Mouse (Mus musculus): ENCODE data around the gene Ccdc189. TPM values are rescaled to one million over a fixed set of nuclear protein-coding genes. Genes with fewer than 3 reads are reported as not detected.

Ccdc189 gene
- total and polyA plus RNA-seq, 3 experiments = 4.2 to 6.9 TPM; not detected in 1

DNA sequence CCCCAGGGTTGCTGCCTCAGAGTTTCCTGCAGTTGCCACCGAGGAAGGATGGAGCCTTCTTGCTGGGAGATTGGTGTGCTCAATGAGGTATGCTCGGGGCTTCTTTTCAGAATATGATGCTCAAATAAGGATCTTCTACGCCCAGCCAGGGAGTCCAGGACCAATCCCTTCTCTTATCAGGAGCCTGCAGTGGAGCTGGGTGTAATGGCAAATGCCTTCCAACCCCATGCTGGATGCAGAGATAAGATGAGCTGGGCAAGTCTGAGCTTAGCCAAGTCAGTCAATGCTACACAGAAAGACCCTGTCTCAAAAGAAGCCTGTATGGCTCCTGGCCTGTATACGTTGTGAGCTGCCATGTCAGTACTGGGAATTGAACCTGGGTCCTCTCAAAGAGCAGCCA lies 38.1 kb upstream of the Ccdc189 start:
- TF ChIP-seq CHD2 (IDR thresholded peaks at IDR 0.05; ENCODE audit: low read length) (no peak), POLR2A (IDR thresholded peaks at IDR 0.05; ENCODE audit: control insufficient read depth in 1 of 2, insufficient read depth in 1 of 2, low read depth in 1 of 2, low read length in 2 of 2, poor library complexity in 1 of 2) (no peak), ETS1 (IDR thresholded peaks at IDR 0.05; ENCODE audit: low read depth, low read length) (peak; percentile 45; the same call in 1 of the 2 replicates), POLR2AphosphoS2 (IDR thresholded peaks at IDR 0.05; ENCODE audit: low read length) (no peak), HCFC1 (IDR thresholded peaks at IDR 0.05; ENCODE audit: low read depth, low read length) (no peak), ZKSCAN1 (IDR thresholded peaks at IDR 0.05; ENCODE audit: low read depth, low read length) (no peak), MYC (IDR thresholded peaks at IDR 0.05; ENCODE audit: low read depth, low read length) (no peak), CTCF (IDR thresholded peaks at IDR 0.05 in 2 of 3, conservative IDR thresholded peaks at IDR 0.05 in 1 of 3; ENCODE audit: control insufficient read depth in 1 of 3, insufficient read depth in 1 of 3, low read depth in 2 of 3, low read length in 3 of 3, poor library complexity in 1 of 3, severe bottlenecking in 1 of 3) (no peak), ZNF384 (IDR thresholded peaks at IDR 0.05; ENCODE audit: low read depth, low read length) (no peak), RAD21 (IDR thresholded peaks at IDR 0.05; ENCODE audit: low read depth, low read length) (no peak), UBTF (IDR thresholded peaks at IDR 0.05; ENCODE audit: borderline replicate concordance, insufficient read depth, low read depth, low read length) (no peak), GATA1 (IDR thresholded peaks at IDR 0.05; ENCODE audit: low read depth, low read length) (peak; percentile 95), JUND (IDR thresholded peaks at IDR 0.05; ENCODE audit: low read depth, low read length) (no peak), BHLHE40 (IDR thresholded peaks at IDR 0.05; ENCODE audit: borderline replicate concordance, low read depth, low read length) (no peak), TCF12 (IDR thresholded peaks at IDR 0.05; ENCODE audit: low read depth, low read length) (peak; percentile 97), E2F4 (IDR thresholded peaks at IDR 0.05; ENCODE audit: borderline replicate concordance, low read depth, low read length) (no peak), RCOR1 (IDR thresholded peaks at IDR 0.05; ENCODE audit: low read depth, low read length) (peak; percentile 79), TAL1 (IDR thresholded peaks at IDR 0.05; ENCODE audit: low read length) (peak; percentile 96), MXI1 (IDR thresholded peaks at IDR 0.05; ENCODE audit: low read depth, low read length) (0 out of 2 replicates have a peak, but pooled peaks have one; percentile 15), SMC3 (IDR thresholded peaks at IDR 0.05; ENCODE audit: low read depth, low read length) (no peak), NRF1 (IDR thresholded peaks at IDR 0.05; ENCODE audit: insufficient read depth, low read depth, low read length, poor library complexity, severe bottlenecking) (no peak), EP300 (IDR thresholded peaks at IDR 0.05; ENCODE audit: low read depth in 1 of 2, low read length in 2 of 2) (peak; percentile 92), MAZ (IDR thresholded peaks at IDR 0.05; ENCODE audit: low read depth, low read length) (no peak)
- H3K4me3 ChIP-seq (ENCODE audit: control insufficient read depth in 1 of 2, insufficient read depth in 1 of 2, low read depth in 2 of 2, low read length in 2 of 2) = no peak overlapping the region
- peak overlapping the region; percentile 33; the same call in 1 of the 2 replicates for H3K27ac ChIP-seq (ENCODE audit: control insufficient read depth, low read depth, low read length)
- peaks cover 0 to 11% of the 10 kb centered on the region in 2 experiments; a peak in 2 of 4 replicates for H3K36me3 ChIP-seq (ENCODE audit: control insufficient read depth in 1 of 2, insufficient read depth in 2 of 2, low read length in 2 of 2)
- no peaks in the 10 kb centered on the region for H3K79me2 ChIP-seq (ENCODE audit: control insufficient read depth, insufficient read depth, low read length, poor library complexity)
- no peaks in the 10 kb centered on the region for H3K9me3 ChIP-seq (replicated peaks; ENCODE audit: insufficient read depth, low read length)
- DNase-seq (ENCODE audit: low read depth, low spot score) = peak; percentile 85
- peaks cover 0 to 14% of the 10 kb centered on the region in 2 experiments; a peak in 3 of 4 replicates for H3K4me1 ChIP-seq (ENCODE audit: control insufficient read depth in 1 of 2, insufficient read depth in 2 of 2, low read length in 2 of 2)
- no peaks in the 10 kb centered on the region for H3K27me3 ChIP-seq (ENCODE audit: control insufficient read depth in 1 of 2, insufficient read depth in 2 of 2, low read length in 2 of 2)
- no peak overlapping the region for H3K9ac ChIP-seq (ENCODE audit: control insufficient read depth, low read depth, low read length, poor library complexity, severe bottlenecking)
